Mouse (Mus musculus): ENCODE measurements around the gene Kif14.

- TF ChIP-seq CTCF (IDR thresholded peaks at IDR 0.05; ENCODE audit: borderline replicate concordance, insufficient read depth, low read depth, low read length), result no peak
- no peak for TF ChIP-seq POLR2A (IDR thresholded peaks at IDR 0.05; ENCODE audit: borderline replicate concordance, insufficient read depth, low read length)
These were observed 77.8 kb downstream of the Kif14 start for GRCm38 (mm10) chr1:136543920-136544319.
